Mouse (Mus musculus) midbrain, postnatal 0 days (tissue): ENCODE measurements around the gene Akt3. TPM values are rescaled to one million over a fixed set of nuclear protein-coding genes. Genes with fewer than 3 reads are reported as not detected.
A peak's percentile ranks its signal among the peaks of the same experiment; 100 is the strongest.

ENCODE experiments used
- ATAC-seq: fragments of 200-750 bp; cut with Nextera tagmentation; 2 replicates; pipeline ENCODE4 v1.8.0; 2017; ENCODE audit warnings: moderate number of reproducible peaks, mild to moderate bottlenecking, moderate TSS enrichment, moderate library complexity; ENCODE audit not compliant: low FRiP score
- DNase-seq: peaks from one replicate; pipeline ENCODE4 v3.0.0-alpha.2; 2015; ENCODE audit warnings: low spot score
- H3K27ac ChIP-seq: fragments of 300-500 bp; sonication (generic); 2 replicates; pipeline ENCODE4 v1.5.1; 2014; ENCODE audit warnings: low read depth, mild to moderate bottlenecking, low read length, mixed read lengths
- H3K27me3 ChIP-seq: fragments of 300-500 bp; sonication (generic); 2 replicates; pipeline ENCODE4 v1.6.1; 2014; ENCODE audit warnings: low read length, control low read depth, mixed read lengths; ENCODE audit not compliant: insufficient read depth
- H3K36me3 ChIP-seq: fragments of 300-500 bp; sonication (generic); 2 replicates; pipeline ENCODE4 v1.6.1; 2014; ENCODE audit warnings: low read length, control low read depth, mixed read lengths; ENCODE audit not compliant: insufficient read depth
- H3K4me1 ChIP-seq: fragments of 300-500 bp; sonication (generic); 2 replicates; pipeline ENCODE4 v1.6.1; 2014; ENCODE audit warnings: mild to moderate bottlenecking, control low read depth, antibody characterized with exemption, low read length, mixed read lengths; ENCODE audit not compliant: insufficient read depth
- H3K4me2 ChIP-seq: fragments of 300-500 bp; sonication (generic); 2 replicates; pipeline ENCODE4 v1.6.1; 2014; ENCODE audit warnings: low read depth, mild to moderate bottlenecking, low read length, mixed read lengths; ENCODE audit not compliant: poor library complexity, severe bottlenecking
- H3K4me3 ChIP-seq: fragments of 300-500 bp; sonication (generic); 2 replicates; pipeline ENCODE4 v1.5.1; 2014; ENCODE audit warnings: low read depth, mild to moderate bottlenecking, low read length, moderate library complexity
- H3K9ac ChIP-seq: fragments of 300-500 bp; sonication (generic); replicated peaks from 2 replicates; pipeline ENCODE4 v1.6.1; 2014; ENCODE audit warnings: mild to moderate bottlenecking, low read length, moderate library complexity, mixed read lengths; ENCODE audit not compliant: poor library complexity, severe bottlenecking
- H3K9me3 ChIP-seq: fragments of 300-500 bp; sonication (generic); 2 replicates; pipeline ENCODE4 v1.6.1; 2016; ENCODE audit warnings: low read length, control low read depth
- CTCF ChIP-seq: IDR thresholded peaks from 2 replicates; pipeline ENCODE4 v1.5.1; 2016; ENCODE audit warnings: antibody characterized with exemption, mild to moderate bottlenecking
- WGBS: fragments of 180-500 bp; shearing (Covaris S2); extraction: QIAGEN DNeasy Blood & Tissue Kit; methylation state at CpG from one replicate; pipeline ENCODE4 v1.1.7; 2014; 5-methylcytosine and 5-hydroxymethylcytosine counted together
- polyA plus RNA-seq: library from polyadenylated mRNA; unstranded; fragments of >200 nt; fragmentation: Nextera tagmentation; extraction: Ambion mirVana; gene quantifications from 2 replicates; pipeline ENCODE4 v1.2.1, GENCODE M21; 2015
- total RNA-seq: library from RNA; depleted of rRNA; stranded (reverse); fragments of >200 nt; gene quantifications from 2 replicates; pipeline ENCODE4 v1.2.3, GENCODE M21; 2014

Gene Akt3
- total and polyA plus RNA-seq, 2 experiments from 2014 or later: 14.5 to 92.6 TPM

- ATAC-seq (no peak), DNase-seq (no peak)
- no peak for TF ChIP-seq CTCF
- H3K36me3 ChIP-seq: no peaks in the 10 kb centered on the region
- no peak overlapping the region for H3K4me2 ChIP-seq
- 71% methylated on average over 3 of the region's 3 CpGs for WGBS
- no peak overlapping the region; the same call in 1 of the 2 replicates for H3K27ac ChIP-seq
- no peak overlapping the region for H3K9ac ChIP-seq
- peaks cover 3% of the 10 kb centered on the region; the same call in 1 of the 2 replicates for H3K4me1 ChIP-seq
- no peak overlapping the region for H3K4me3 ChIP-seq
- H3K9me3 ChIP-seq: no peaks in the 10 kb centered on the region
- no peaks in the 10 kb centered on the region for H3K27me3 ChIP-seq
Measured at GRCm38 (mm10) chr1:177013776-177014175, 244.2 kb downstream of the Akt3 start.

- H3K27ac ChIP-seq: no peak overlapping the region
- H3K9me3 ChIP-seq: no peaks in the 10 kb centered on the region
- ATAC-seq (no peak), DNase-seq (no peak)
- no peak for TF ChIP-seq CTCF
- H3K27me3 ChIP-seq: no peaks in the 10 kb centered on the region
- no peak overlapping the region for H3K4me2 ChIP-seq
- peaks cover 3% of the 10 kb centered on the region; the same call in 1 of the 2 replicates for H3K4me1 ChIP-seq
- no peak overlapping the region for H3K4me3 ChIP-seq
- no peak overlapping the region for H3K9ac ChIP-seq
- 69% methylated on average over 1 of the region's 1 CpGs for WGBS
- H3K36me3 ChIP-seq: no peaks in the 10 kb centered on the region
Measured at GRCm38 (mm10) chr1:177013313-177013712, 244.7 kb downstream of the Akt3 start.

GRCm38 (mm10) chr1:177012774-177013173, 245.2 kb downstream of the Akt3 start:
- Histone ChIP-seq H3K27me3 (no peaks in the 10 kb centered on the region), H3K4me1 (peaks cover 3% of the 10 kb centered on the region; the same call in 1 of the 2 replicates)
- no peak for TF ChIP-seq CTCF

GRCm38 (mm10) chr1:177011688-177012087, 246.3 kb downstream of the Akt3 start:
- DNase-seq (no peak), ATAC-seq (no peak)
- H3K36me3 ChIP-seq: no peaks in the 10 kb centered on the region
- no peak overlapping the region for H3K27ac ChIP-seq
- WGBS: 78% methylated on average over 13 of the region's 13 CpGs
- H3K9ac ChIP-seq: no peak overlapping the region
- no peaks in the 10 kb centered on the region for H3K27me3 ChIP-seq
- H3K4me1 ChIP-seq: peaks cover 3% of the 10 kb centered on the region; the same call in 1 of the 2 replicates
- no peaks in the 10 kb centered on the region for H3K9me3 ChIP-seq
- no peak overlapping the region for H3K4me3 ChIP-seq
- TF ChIP-seq CTCF: no peak
- no peak overlapping the region for H3K4me2 ChIP-seq

More at GRCm38 (mm10) chr1:177012774-177013173, 245.2 kb downstream of the Akt3 start:
- 63% methylated on average over 3 of the region's 3 CpGs for WGBS
- no peak for ATAC-seq
- no peak for DNase-seq
- Histone ChIP-seq H3K9ac (no peak overlapping the region), H3K4me2 (no peak overlapping the region), H3K27ac (no peak overlapping the region), H3K4me3 (no peak overlapping the region), H3K36me3 (no peaks in the 10 kb centered on the region), H3K9me3 (no peaks in the 10 kb centered on the region)

- no peaks in the 10 kb centered on the region for H3K27me3 ChIP-seq
- 37% methylated on average over 6 of the region's 6 CpGs for WGBS
Measured at GRCm38 (mm10) chr1:177010607-177011302, 247.2 kb downstream of the Akt3 start.

GRCm38 (mm10) chr1:177010041-177010440, 248.0 kb downstream of the Akt3 start:
- TF ChIP-seq CTCF: no peak
- peaks cover 3% of the 10 kb centered on the region; the same call in 1 of the 2 replicates for H3K4me1 ChIP-seq
- H3K27ac ChIP-seq: no peak overlapping the region
- 20% methylated on average over 3 of the region's 3 CpGs for WGBS
- DNase-seq (no peak), ATAC-seq (peak; percentile 36; the same call in 1 of the 2 replicates)
- no peaks in the 10 kb centered on the region for H3K27me3 ChIP-seq
- H3K4me3 ChIP-seq: no peak overlapping the region
- H3K9ac ChIP-seq: no peak overlapping the region
- no peaks in the 10 kb centered on the region for H3K36me3 ChIP-seq
- H3K4me2 ChIP-seq: no peak overlapping the region
- H3K9me3 ChIP-seq: no peaks in the 10 kb centered on the region

More at GRCm38 (mm10) chr1:177010607-177011302, 247.2 kb downstream of the Akt3 start:
- Histone ChIP-seq H3K9me3 (no peaks in the 10 kb centered on the region), H3K9ac (no peak overlapping the region), H3K4me2 (no peak overlapping the region), H3K4me1 (peaks cover 3% of the 10 kb centered on the region; the same call in 1 of the 2 replicates), H3K4me3 (no peak overlapping the region), H3K27ac (no peak overlapping the region), H3K36me3 (no peaks in the 10 kb centered on the region)
- ATAC-seq: no peak
- no peak for DNase-seq
- no peak for TF ChIP-seq CTCF
